Mouse (Mus musculus): Measurements from ENCODE around the gene Fign. TPM values are rescaled to one million over a fixed set of nuclear protein-coding genes. Genes with fewer than 3 reads are reported as not detected.

Fign gene
- 4.3 TPM for polyA plus RNA-seq (2014; fragmentation: Illumina TruSeq; extraction: RNeasy Lipid Tissue Mini Kit (QIAGEN cat#74804); ENCODE audit: low read depth, low replicate concordance)

GRCm38 (mm10) chr2:64097937-64098617, at the start of gene Fign:
Gene Fign (minus strand): TSS chr2:64098038.

Measured in heart, adult 10 weeks (tissue).